In the genomic region with DNA sequence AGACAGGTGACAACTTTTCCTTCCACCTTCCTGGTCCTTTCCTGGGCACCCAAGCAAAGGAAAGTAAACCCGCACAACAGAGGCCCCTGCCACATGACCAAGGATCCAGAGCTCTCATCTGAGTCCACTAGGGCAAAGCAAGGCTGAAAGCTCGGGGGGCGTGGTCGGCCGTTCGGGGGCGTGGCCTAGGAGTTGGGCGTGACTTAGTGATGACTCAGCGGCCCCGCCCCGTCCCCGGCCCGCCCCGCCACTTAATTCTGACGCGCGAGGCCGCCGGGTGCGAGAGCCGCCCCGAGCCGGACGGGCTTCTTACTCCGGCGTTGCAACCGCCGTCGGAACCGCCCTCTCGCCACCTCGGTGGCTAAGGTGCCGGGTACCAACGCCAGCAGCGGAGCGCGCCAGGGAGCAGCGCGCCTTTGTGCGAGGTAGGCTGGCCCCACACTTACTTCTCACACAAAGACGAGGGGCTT, we compare ENCODE assay signal across 8 mouse cellular contexts.
A peak's percentile ranks its signal among the peaks of the same experiment; 100 is the strongest.
DNase-seq lines count a peak whose midpoint lies in the region; ATAC-seq lines count a peak whose summit lies in the region.

No protein-coding gene starts in this region.

- 0 out of 2 replicates have a peak, but pooled peaks cover 4% of the 10 kb centered on the region for H3K27me3 ChIP-seq in forebrain, embryonic 10.5 days (ENCODE audit: poor library complexity, severe bottlenecking)
- no peaks in the 10 kb centered on the region for H3K27me3 ChIP-seq in heart, embryonic 15.5 days
- H3K27me3 ChIP-seq in liver, embryonic 12.5 days (replicated peaks), result no peaks in the 10 kb centered on the region; the same call in 1 of the 2 replicates
- no peaks in the 10 kb centered on the region for H3K27me3 ChIP-seq in splenic B cell, adult 2 months (ENCODE audit: control insufficient read depth, insufficient read depth, low read length, poor library complexity, severe bottlenecking)

- H3K4me2 ChIP-seq in heart, embryonic 15.5 days, result peak overlapping the region; percentile 93
- H3K4me2 ChIP-seq in liver, embryonic 12.5 days, result peak overlapping the region; percentile 99

- DNase-seq in c-Kit-positive CD71-positive TER-119-negative erythroid progenitor cells, embryonic 14.5 days (ENCODE audit: low read depth), result peak; percentile 89
- peak; percentile 97 for DNase-seq in forebrain, embryonic 10.5 days (ENCODE audit: extremely low spot score, low spot score)
- DNase-seq in kidney, postnatal 14 days, result peak; percentile 99
- peak; percentile 97 for DNase-seq in naive thymus-derived CD4-positive, alpha-beta T cell, adult 2 months (ENCODE audit: low read depth)
- DNase-seq in splenic B cell, adult 2 months (ENCODE audit: low read depth, low spot score), result peak; percentile 97

- peak; percentile 49 for ATAC-seq in CD4-positive, CD25-positive, alpha-beta regulatory T cell, adult 4 months
- ATAC-seq in heart, embryonic 15.5 days (replicated peaks; ENCODE audit: insufficient number of reproducible peaks, insufficient read depth, low FRiP score, low read depth), result peak; percentile 93
- peak; percentile 92 for ATAC-seq in liver, embryonic 12.5 days

- H3K9ac ChIP-seq in heart, embryonic 15.5 days, result peak overlapping the region; percentile 92
- peak overlapping the region; percentile 87 for H3K9ac ChIP-seq in liver, embryonic 12.5 days

- H3K4me1 ChIP-seq in forebrain, embryonic 10.5 days, result peaks cover 44% of the 10 kb centered on the region
- H3K4me1 ChIP-seq in heart, embryonic 15.5 days (replicated peaks), result peaks cover 44% of the 10 kb centered on the region
- peaks cover 54% of the 10 kb centered on the region for H3K4me1 ChIP-seq in liver, embryonic 12.5 days

- peak overlapping the region; percentile 97 for H3K27ac ChIP-seq in forebrain, embryonic 10.5 days
- peak overlapping the region; percentile 75 for H3K27ac ChIP-seq in heart, embryonic 15.5 days
- peak overlapping the region; percentile 67 for H3K27ac ChIP-seq in liver, embryonic 12.5 days

- H3K36me3 ChIP-seq in forebrain, embryonic 10.5 days (replicated peaks), result no peaks in the 10 kb centered on the region
- H3K36me3 ChIP-seq in heart, embryonic 15.5 days, result no peaks in the 10 kb centered on the region
- no peaks in the 10 kb centered on the region for H3K36me3 ChIP-seq in liver, embryonic 12.5 days
- H3K36me3 ChIP-seq in splenic B cell, adult 2 months (ENCODE audit: control insufficient read depth, insufficient read depth, low read length, poor library complexity, severe bottlenecking), result no peaks in the 10 kb centered on the region; the same call in 1 of the 2 replicates

- WGBS in forebrain, embryonic 10.5 days, result under 1% methylated on average over 41 of the region's 41 CpGs
- under 1% methylated on average over 41 of the region's 41 CpGs for WGBS in heart, embryonic 15.5 days
- under 1% methylated on average over 41 of the region's 41 CpGs for WGBS in liver, embryonic 12.5 days (ENCODE audit: insufficient replicate concordance)

- H3K9me3 ChIP-seq in forebrain, embryonic 10.5 days, result no peaks in the 10 kb centered on the region
- no peaks in the 10 kb centered on the region for H3K9me3 ChIP-seq in heart, embryonic 15.5 days (replicated peaks)
- no peaks in the 10 kb centered on the region for H3K9me3 ChIP-seq in liver, embryonic 12.5 days (replicated peaks)

- H3K4me3 ChIP-seq in forebrain, embryonic 10.5 days, result peak overlapping the region; percentile 96
- peak overlapping the region; percentile 77 for H3K4me3 ChIP-seq in heart, embryonic 15.5 days
- H3K4me3 ChIP-seq in liver, embryonic 12.5 days, result peak overlapping the region; percentile 73

Comparison
In these comparisons a context has a peak if more than half of its experiments do, and no peak if none do; other contexts are left out.
1. Peak in every context shown above with its lines: DNase-seq, ATAC-seq, H3K4me3 ChIP-seq and H3K27ac ChIP-seq.